Mouse (Mus musculus) heart, embryonic 14.5 days (tissue): ENCODE measurements around the gene Arpc5. TPM values are rescaled to one million over a fixed set of nuclear protein-coding genes. Genes with fewer than 3 reads are reported as not detected.

Experiments
- ATAC-seq: fragments of 200-750 bp; cut with Nextera tagmentation; 2 replicates; pipeline ENCODE4 v1.8.0; 2017; ENCODE audit warnings: low read depth, moderate TSS enrichment; ENCODE audit not compliant: insufficient number of reproducible peaks, insufficient read depth, low FRiP score
- H3K27ac ChIP-seq, 2 experiments: fragments of 200-500 bp in 1 of 2; fragments of 300-500 bp in 1 of 2; sonication (generic) in 1 of 2; replicated peaks in 1 of 2; 2 replicates each; pipeline ENCODE4 v1.5.1; 2012 to 2014; ENCODE audit warnings: low read depth in 2 of 2, low read length in 2 of 2, control low read depth in 1 of 2, mild to moderate bottlenecking in 1 of 2, mixed read lengths in 1 of 2; ENCODE audit not compliant: control insufficient read depth in 1 of 2, insufficient read depth in 1 of 2
- H3K27me3 ChIP-seq: fragments of 300-500 bp; sonication (generic); 2 replicates; pipeline ENCODE4 v1.6.1; 2014; ENCODE audit warnings: mild to moderate bottlenecking, low read length, control low read depth; ENCODE audit not compliant: control insufficient read depth, insufficient read depth
- H3K36me3 ChIP-seq: fragments of 300-500 bp; sonication (generic); 2 replicates; pipeline ENCODE4 v1.6.1; 2014; ENCODE audit warnings: mild to moderate bottlenecking, control low read depth, low read length, mixed read lengths; ENCODE audit not compliant: control insufficient read depth, insufficient read depth
- H3K4me1 ChIP-seq, 2 experiments: fragments of 200-500 bp in 1 of 2; fragments of 300-500 bp in 1 of 2; sonication (generic) in 1 of 2; 2 replicates each; pipeline ENCODE4 v1.6.1; 2012 to 2014; ENCODE audit warnings: low read length in 2 of 2, control low read depth in 1 of 2, mixed read lengths in 1 of 2; ENCODE audit not compliant: control insufficient read depth in 2 of 2, insufficient read depth in 2 of 2
- H3K4me2 ChIP-seq: fragments of 300-500 bp; sonication (generic); 2 replicates; pipeline ENCODE4 v1.6.1; 2014; ENCODE audit warnings: mild to moderate bottlenecking, low read length
- H3K4me3 ChIP-seq, 2 experiments: fragments of 200-500 bp in 1 of 2; fragments of 300-500 bp in 1 of 2; sonication (generic) in 1 of 2; 2 replicates each; pipeline ENCODE4 v1.5.1; 2012 to 2014; ENCODE audit warnings: low read length in 2 of 2, mild to moderate bottlenecking in 2 of 2, control low read depth in 1 of 2, low read depth in 1 of 2, moderate library complexity in 1 of 2; ENCODE audit not compliant: control insufficient read depth in 1 of 2, insufficient read depth in 1 of 2
- H3K9ac ChIP-seq: fragments of 300-500 bp; sonication (generic); 2 replicates; pipeline ENCODE4 v1.6.1; 2014; ENCODE audit warnings: mild to moderate bottlenecking, low read length
- H3K9me3 ChIP-seq: fragments of 300-500 bp; sonication (generic); 2 replicates; pipeline ENCODE4 v1.6.1; 2016; ENCODE audit warnings: low read length, control low read depth; ENCODE audit not compliant: control insufficient read depth
- WGBS: fragments of 180-500 bp; shearing (Covaris S2); extraction: QIAGEN DNeasy Blood & Tissue Kit; methylation state at CpG from one replicate; pipeline ENCODE4 v1.1.7; 2014; 5-methylcytosine and 5-hydroxymethylcytosine counted together
- polyA plus RNA-seq: library from polyadenylated mRNA; unstranded; fragments of >200 nt; fragmentation: Nextera tagmentation; extraction: Ambion mirVana; gene quantifications from 2 replicates; pipeline ENCODE4 v1.2.1, GENCODE M21; 2014

The Arpc5 gene
- polyA plus RNA-seq, 1 experiment from 2014 or later: 228 TPM

- Histone ChIP-seq H3K27ac (no peak overlapping the region), H3K9me3 (no peaks in the 10 kb centered on the region), H3K36me3 (no peaks in the 10 kb centered on the region), H3K4me1 (peaks cover 3 to 4% of the 10 kb centered on the region in 2 experiments; a peak in 1 of 4 replicates), H3K4me3 (no peak overlapping the region), H3K27me3 (no peaks in the 10 kb centered on the region), H3K4me2 (no peak overlapping the region), H3K9ac (no peak overlapping the region)
- ATAC-seq: no peak
- WGBS: 70% methylated on average over 18 of the region's 18 CpGs
These were observed 41.5 kb downstream of the Arpc5 start for GRCm38 (mm10) chr1:152807619-152808391.

- no peaks in the 10 kb centered on the region for H3K36me3 ChIP-seq
- H3K27me3 ChIP-seq: no peaks in the 10 kb centered on the region
- peaks cover 3 to 4% of the 10 kb centered on the region in 2 experiments; a peak in 1 of 4 replicates for H3K4me1 ChIP-seq
- H3K9ac ChIP-seq: no peak overlapping the region
- H3K4me3 ChIP-seq: no peak overlapping the region
- ATAC-seq: no peak
- H3K27ac ChIP-seq: no peak overlapping the region
- no peaks in the 10 kb centered on the region for H3K9me3 ChIP-seq
- WGBS: 83% methylated on average over 2 of the region's 2 CpGs
- H3K4me2 ChIP-seq: no peak overlapping the region
These were observed 42.0 kb downstream of the Arpc5 start for GRCm38 (mm10) chr1:152808392-152808680.

- 16% methylated on average over 8 of the region's 8 CpGs for WGBS
- H3K27ac ChIP-seq: peak overlapping the region; percentile 61 to 64
- no peak overlapping the region for H3K4me3 ChIP-seq
- H3K9ac ChIP-seq: no peak overlapping the region
- no peaks in the 10 kb centered on the region for H3K36me3 ChIP-seq
- no peaks in the 10 kb centered on the region for H3K27me3 ChIP-seq
- H3K9me3 ChIP-seq: no peaks in the 10 kb centered on the region
- peaks cover 3 to 4% of the 10 kb centered on the region in 2 experiments; a peak in 1 of 4 replicates for H3K4me1 ChIP-seq
- peak; percentile 85 for ATAC-seq
- no peak overlapping the region for H3K4me2 ChIP-seq
These were observed 43.4 kb downstream of the Arpc5 start for GRCm38 (mm10) chr1:152809541-152810252.

- H3K36me3 ChIP-seq: no peaks in the 10 kb centered on the region
- no peak overlapping the region for H3K4me3 ChIP-seq
- no peaks in the 10 kb centered on the region for H3K9me3 ChIP-seq
- no peak overlapping the region for H3K27ac ChIP-seq
- WGBS: 78% methylated on average over 13 of the region's 13 CpGs
- H3K27me3 ChIP-seq: no peaks in the 10 kb centered on the region
- no peak overlapping the region for H3K9ac ChIP-seq
- no peak for ATAC-seq
- H3K4me1 ChIP-seq: peaks cover 7 to 8% of the 10 kb centered on the region in 2 experiments; a peak in 3 of 4 replicates
- H3K4me2 ChIP-seq: no peak overlapping the region
These were observed 44.4 kb downstream of the Arpc5 start for GRCm38 (mm10) chr1:152810533-152811439.

GRCm38 (mm10) chr1:152815265-152815701 is 48.9 kb downstream of the Arpc5 start:
- ATAC-seq: peak; percentile 49; the same call in 1 of the 2 replicates
- Histone ChIP-seq H3K4me1 (peaks cover 21 to 31% of the 10 kb centered on the region in 2 experiments), H3K9ac (no peak overlapping the region), H3K4me3 (no peak overlapping the region), H3K27me3 (no peaks in the 10 kb centered on the region), H3K9me3 (no peaks in the 10 kb centered on the region), H3K36me3 (no peaks in the 10 kb centered on the region), H3K4me2 (peak overlapping the region; percentile 24; the same call in 1 of the 2 replicates), H3K27ac (no peak overlapping the region)
- 38% methylated on average over 7 of the region's 7 CpGs for WGBS

GRCm38 (mm10) chr1:152817027-152817769 is 50.9 kb downstream of the Arpc5 start:
- WGBS: 34% methylated on average over 12 of the region's 12 CpGs
- H3K4me2 ChIP-seq: peak overlapping the region; percentile 31

More at GRCm38 (mm10) chr1:152817027-152817769, 50.9 kb downstream of the Arpc5 start:
- Histone ChIP-seq H3K9ac (peak overlapping the region; percentile 12; the same call in 1 of the 2 replicates), H3K27me3 (no peaks in the 10 kb centered on the region), H3K36me3 (no peaks in the 10 kb centered on the region), H3K4me3 (no peak overlapping the region), H3K4me1 (peaks cover 23 to 28% of the 10 kb centered on the region in 2 experiments), H3K27ac (peak overlapping the region; percentile 81 to 87), H3K9me3 (no peaks in the 10 kb centered on the region)
- no peak for ATAC-seq
